Mouse (Mus musculus): ENCODE results near the gene Kmt2e. TPM values are rescaled to one million over a fixed set of nuclear protein-coding genes. Genes with fewer than 3 reads are reported as not detected.

The Kmt2e gene
- total and polyA plus RNA-seq, 3 experiments: 7.2 to 29.7 (median 21.3) TPM

- Histone ChIP-seq H3K4me2 (ENCODE audit: insufficient read depth, low read depth, poor library complexity, severe bottlenecking) (no peak overlapping the region), H3K4me3 (replicated peaks in 1 of 3; ENCODE audit: low read depth in 2 of 3, low read length in 2 of 3, poor library complexity in 1 of 3) (no peak overlapping the region), H3K36me3 (replicated peaks in 1 of 2; ENCODE audit: control insufficient read depth in 1 of 2, insufficient read depth in 1 of 2, low read length in 1 of 2) (no peaks in the 10 kb centered on the region), H3K27me3 (replicated peaks) (no peaks in the 10 kb centered on the region), H3K9ac (ENCODE audit: insufficient read depth, low read depth) (no peak overlapping the region), H3K79me2 (replicated peaks; ENCODE audit: control insufficient read depth, extremely low read depth, insufficient read depth, poor library complexity, severe bottlenecking) (no peaks in the 10 kb centered on the region), H3K9me3 (replicated peaks; ENCODE audit: low read length) (no peaks in the 10 kb centered on the region), H3K4me1 (ENCODE audit: control insufficient read depth in 1 of 2, insufficient read depth in 2 of 2) (peaks cover 15 to 30% of the 10 kb centered on the region in 2 experiments), H3K27ac (ENCODE audit: insufficient read depth, low read depth) (no peak overlapping the region)
- DNase-seq (ENCODE audit: extremely low read depth): no peak
- TF ChIP-seq NELFE (IDR thresholded peaks at IDR 0.05; ENCODE audit: low read depth, low read length) (no peak), RAD21 (IDR thresholded peaks at IDR 0.05; ENCODE audit: low read depth, low read length) (no peak), ETS1 (conservative IDR thresholded peaks at IDR 0.05; ENCODE audit: low read depth, low read length) (no peak), JUN (IDR thresholded peaks at IDR 0.05; ENCODE audit: insufficient read depth, low read depth, low read length) (no peak), MEF2A (IDR thresholded peaks at IDR 0.05; ENCODE audit: borderline replicate concordance, low read depth, low read length) (no peak), USF2 (conservative IDR thresholded peaks at IDR 0.05; ENCODE audit: low read depth, low read length) (no peak), TCF12 (IDR thresholded peaks at IDR 0.05; ENCODE audit: low read depth, low read length) (no peak)
- in situ Hi-C loops (cut with MboI; ENCODE audit: low pct_ligation_motif_present, low pct_unique_long_range_greater_than_20kb, low sequenced_read_pairs) (loop anchor here (25.0 kb wide), 1 partner anchor 368 kb away; no protein-coding TSS in a partner anchor), dilution Hi-C loops (cut with MboI; ENCODE audit: extremely low pct_ligation_motif_present, extremely low pct_unique_long_range_greater_than_20kb, low sequenced_read_pairs) (no loop called here)
These were observed 39.7 kb upstream of the Kmt2e start for GRCm38 (mm10) chr5:23394366-23395145.

- no peaks in the 10 kb centered on the region for H3K79me2 ChIP-seq (replicated peaks; ENCODE audit: control insufficient read depth, extremely low read depth, insufficient read depth, poor library complexity, severe bottlenecking)
- H3K4me3 ChIP-seq (replicated peaks in 1 of 3; ENCODE audit: low read depth in 2 of 3, low read length in 2 of 3, poor library complexity in 1 of 3): no peak overlapping the region
- in situ Hi-C loops (cut with MboI; ENCODE audit: low pct_ligation_motif_present, low pct_unique_long_range_greater_than_20kb, low sequenced_read_pairs) (loop anchor here (25.0 kb wide), 1 partner anchor 367 kb away; no protein-coding TSS in a partner anchor), dilution Hi-C loops (cut with MboI; ENCODE audit: extremely low pct_ligation_motif_present, extremely low pct_unique_long_range_greater_than_20kb, low sequenced_read_pairs) (no loop called here)
- H3K27ac ChIP-seq (ENCODE audit: insufficient read depth, low read depth): no peak overlapping the region
- no peaks in the 10 kb centered on the region for H3K27me3 ChIP-seq (replicated peaks)
- H3K9me3 ChIP-seq (replicated peaks; ENCODE audit: low read length): no peaks in the 10 kb centered on the region
- no peak overlapping the region for H3K9ac ChIP-seq (ENCODE audit: insufficient read depth, low read depth)
- TF ChIP-seq JUND (conservative IDR thresholded peaks at IDR 0.05; ENCODE audit: low read depth, low read length) (no peak), TBP (conservative IDR thresholded peaks at IDR 0.05; ENCODE audit: low read depth, low read length) (no peak), ZKSCAN1 (IDR thresholded peaks at IDR 0.05; ENCODE audit: borderline replicate concordance, low read depth, low read length) (no peak), MXI1 (IDR thresholded peaks at IDR 0.05; ENCODE audit: low read depth, low read length) (no peak), POLR2AphosphoS2 (IDR thresholded peaks at IDR 0.05; ENCODE audit: low read depth, low read length) (no peak), TCF12 (IDR thresholded peaks at IDR 0.05; ENCODE audit: low read depth, low read length) (no peak), RCOR1 (conservative IDR thresholded peaks at IDR 0.05; ENCODE audit: low read depth, low read length) (no peak), ETS1 (conservative IDR thresholded peaks at IDR 0.05; ENCODE audit: low read depth, low read length) (no peak), IRF4 (IDR thresholded peaks at IDR 0.05; ENCODE audit: low read depth, low read length) (no peak), MAX (IDR thresholded peaks at IDR 0.05; ENCODE audit: low read length) (no peak), HCFC1 (IDR thresholded peaks at IDR 0.05; ENCODE audit: low read depth, low read length) (no peak), MAFK (IDR thresholded peaks at IDR 0.05; ENCODE audit: insufficient replicate concordance, low read length) (no peak), USF1 (IDR thresholded peaks at IDR 0.05; ENCODE audit: low read depth, low read length) (no peak), SMC3 (IDR thresholded peaks at IDR 0.05; ENCODE audit: low read depth, low read length) (no peak), USF2 (conservative IDR thresholded peaks at IDR 0.05; ENCODE audit: low read depth, low read length) (no peak), EP300 (IDR thresholded peaks at IDR 0.05; ENCODE audit: low read length) (no peak), ZC3H11A (IDR thresholded peaks at IDR 0.05; ENCODE audit: low read depth, low read length) (no peak)
- H3K36me3 ChIP-seq (replicated peaks in 1 of 2; ENCODE audit: control insufficient read depth in 1 of 2, insufficient read depth in 1 of 2, low read length in 1 of 2): peaks cover 3 to 6% of the 10 kb centered on the region in 2 experiments
- peaks cover 9 to 18% of the 10 kb centered on the region in 2 experiments; a peak in 3 of 4 replicates for H3K4me1 ChIP-seq (ENCODE audit: control insufficient read depth in 1 of 2, insufficient read depth in 2 of 2)
- H3K4me2 ChIP-seq (ENCODE audit: insufficient read depth, low read depth, poor library complexity, severe bottlenecking): no peak overlapping the region
- no peak for DNase-seq (ENCODE audit: extremely low read depth)
These were observed 38.5 kb upstream of the Kmt2e start for GRCm38 (mm10) chr5:23395721-23396120.

All from CH12.LX (cell line).